Mouse (Mus musculus): ENCODE results near the gene Fstl5. TPM values are rescaled to one million over a fixed set of nuclear protein-coding genes. Genes with fewer than 3 reads are reported as not detected.
"Not testable (repeated sequence)": the region's sequence is repeated elsewhere in the genome, so short reads cannot be mapped to it uniquely, and the experiment has no call there.

Gene Fstl5
- total RNA-seq, 1 experiment from 2014 or later, result not detected

DNA sequence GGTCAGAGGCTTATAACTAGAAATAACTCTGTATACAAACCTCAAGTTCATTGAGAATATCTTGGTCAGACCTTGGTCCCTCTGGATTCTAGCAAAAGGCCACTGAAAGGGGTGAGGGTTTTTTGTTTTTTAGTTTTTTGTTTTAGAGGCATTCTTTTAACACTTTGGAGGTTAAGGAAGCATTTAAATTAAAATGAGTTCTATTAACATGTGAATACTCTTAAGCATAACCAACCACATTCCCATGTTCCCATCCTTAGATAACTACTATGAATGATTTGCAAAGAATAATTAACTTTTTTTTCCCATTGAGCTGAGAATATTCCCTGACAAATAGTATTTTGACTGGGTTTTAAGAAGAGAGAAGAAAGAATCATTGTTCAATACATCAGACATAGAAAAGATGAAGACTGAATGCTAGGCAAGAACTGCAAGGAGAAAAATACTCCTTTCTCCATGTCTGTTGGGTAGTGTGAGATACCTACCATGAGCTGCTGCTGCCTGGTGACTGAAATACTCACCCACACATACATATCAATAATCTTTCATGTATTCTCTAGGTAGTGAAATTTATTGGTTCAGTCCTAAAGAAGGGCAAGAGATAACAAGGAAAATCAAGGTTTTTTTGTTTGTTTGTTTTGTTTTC, 393.3 kb downstream of the Fstl5 start:
- ATAC-seq (replicated peaks; ENCODE audit: insufficient number of reproducible peaks, low FRiP score, low TSS enrichment, poor library complexity, severe bottlenecking), result no peak

DNA sequence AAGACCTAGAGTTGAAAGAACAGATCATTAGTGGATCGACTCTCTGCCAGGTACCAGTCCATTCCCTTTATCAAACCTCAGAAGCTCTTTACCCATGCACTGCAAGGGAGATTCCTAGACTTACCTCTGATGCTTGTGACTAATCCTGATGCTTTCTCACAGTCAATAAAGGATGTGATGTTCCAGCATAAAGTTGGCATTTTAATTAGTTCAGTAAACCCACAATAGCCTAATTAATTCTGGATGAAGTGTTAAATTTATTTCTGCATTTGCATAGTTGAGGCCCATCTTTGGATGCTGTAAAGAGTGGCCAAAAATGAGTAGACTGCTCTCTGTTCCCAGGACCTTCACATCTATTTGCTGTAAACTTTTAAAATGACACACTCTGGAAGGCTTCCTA, 394.1 kb downstream of the Fstl5 start:
- no peak for ATAC-seq (replicated peaks; ENCODE audit: insufficient number of reproducible peaks, low FRiP score, low TSS enrichment, poor library complexity, severe bottlenecking)

DNA sequence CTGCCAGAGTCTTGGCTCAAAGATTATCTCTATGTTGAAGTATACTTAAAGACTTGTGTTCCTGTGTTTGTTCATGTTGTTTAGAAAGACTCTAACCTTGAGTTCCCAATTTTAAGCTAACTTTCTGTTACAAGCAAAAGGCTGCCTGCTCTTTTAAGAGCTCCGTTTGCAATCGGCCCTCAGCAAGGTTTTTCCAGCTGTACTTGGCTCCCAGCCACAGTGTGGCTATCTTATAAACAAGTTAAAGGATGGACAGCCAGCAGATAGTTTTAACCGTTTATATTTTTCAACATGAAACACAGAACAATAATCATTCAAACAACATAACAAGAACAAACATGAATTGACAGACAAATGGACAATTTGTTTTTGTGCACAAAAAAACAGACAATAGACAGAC, 433.8 kb downstream of the Fstl5 start:
- not testable (repeated sequence) for ATAC-seq (replicated peaks; ENCODE audit: insufficient number of reproducible peaks, low FRiP score, low TSS enrichment, poor library complexity, severe bottlenecking)

DNA sequence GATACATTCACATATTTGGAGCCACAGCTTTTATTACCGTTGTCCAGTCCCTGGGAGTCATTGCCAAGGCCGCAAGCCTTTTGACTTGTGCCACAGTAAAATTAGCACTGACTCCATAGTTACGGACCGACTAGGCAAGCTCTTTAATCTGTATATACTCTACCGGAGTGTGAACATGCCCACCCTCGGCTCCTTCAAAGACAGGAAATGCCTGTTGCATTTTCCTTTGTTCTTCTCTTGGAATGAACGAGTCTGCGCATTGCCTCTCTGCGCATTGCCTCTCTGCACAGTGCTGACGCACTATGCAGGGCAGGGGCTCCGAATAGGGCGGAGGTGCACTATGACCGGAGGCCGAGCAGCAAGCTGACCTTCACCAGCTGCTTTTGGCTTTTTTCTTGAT, 434.7 kb downstream of the Fstl5 start:
- no peak for ATAC-seq (replicated peaks; ENCODE audit: insufficient number of reproducible peaks, low FRiP score, low TSS enrichment, poor library complexity, severe bottlenecking)

DNA sequence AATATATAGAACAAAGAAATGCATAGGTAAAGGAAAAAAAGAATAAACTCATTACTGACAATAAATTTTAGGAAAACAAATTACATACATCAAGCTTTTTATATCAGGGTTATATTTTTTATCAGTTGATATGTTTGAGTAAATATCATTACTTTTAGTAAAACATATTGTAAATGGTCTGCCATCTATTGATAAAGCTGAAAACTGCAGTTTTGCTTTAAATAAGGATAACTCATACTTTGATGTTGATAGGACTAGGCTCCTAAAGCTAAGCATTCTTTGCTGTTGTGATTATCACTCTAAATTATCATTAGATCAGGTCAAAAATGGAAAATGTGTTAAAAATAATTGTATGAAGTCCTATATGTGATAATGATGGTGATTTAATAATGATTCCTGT, 493.3 kb downstream of the Fstl5 start:
- ATAC-seq (replicated peaks; ENCODE audit: insufficient number of reproducible peaks, low FRiP score, low TSS enrichment, poor library complexity, severe bottlenecking), result no peak

DNA sequence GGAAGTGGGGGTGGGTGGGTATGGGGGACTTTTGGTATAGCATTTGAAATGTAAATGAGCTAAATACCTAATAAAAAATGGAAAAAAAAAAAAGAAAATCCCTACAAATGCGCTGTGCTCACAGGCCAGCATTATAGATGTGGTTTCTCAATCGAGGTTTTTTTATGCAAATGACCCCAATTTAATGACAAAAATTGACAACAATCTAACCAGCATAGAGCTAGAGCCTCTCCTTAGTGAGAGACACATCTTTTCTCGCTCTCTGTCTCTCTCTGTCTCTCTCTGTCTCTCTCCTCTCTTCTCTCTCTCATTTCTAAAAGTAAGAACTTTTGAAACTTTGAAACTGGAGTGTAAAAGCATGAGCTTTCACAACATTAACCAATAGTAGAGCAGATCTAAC, 498.4 kb downstream of the Fstl5 start:
- ATAC-seq (replicated peaks; ENCODE audit: insufficient number of reproducible peaks, low FRiP score, low TSS enrichment, poor library complexity, severe bottlenecking), result no peak

DNA sequence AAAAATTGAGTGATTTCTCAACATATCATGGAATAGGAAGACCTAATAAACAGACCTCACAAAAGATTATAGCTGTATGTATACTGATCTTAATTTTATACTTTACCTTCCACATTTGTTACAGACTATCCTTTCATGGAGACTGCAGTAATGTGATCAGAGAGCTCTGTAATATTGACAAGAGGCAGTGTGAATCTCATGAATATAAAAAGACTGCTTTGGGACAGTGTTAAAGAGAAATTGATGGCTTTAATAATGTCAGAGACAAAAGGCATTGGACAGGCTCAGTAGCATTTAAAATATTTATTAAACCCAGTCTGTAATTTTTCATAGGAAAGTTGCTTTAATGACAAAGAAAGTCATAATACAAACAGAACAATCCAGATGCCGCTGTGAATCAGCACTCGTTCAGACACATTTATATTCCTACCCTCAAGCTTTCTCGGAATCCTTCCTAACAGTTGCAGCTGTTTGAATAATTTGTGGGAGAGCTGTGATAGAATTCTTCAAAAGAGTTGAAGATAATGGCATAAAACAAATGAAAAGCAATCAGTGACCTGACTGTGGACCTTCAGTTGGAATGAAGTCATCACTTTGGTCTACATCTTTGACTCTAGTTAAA, 499.0 kb downstream of the Fstl5 start:
- no peak for ATAC-seq (replicated peaks; ENCODE audit: insufficient number of reproducible peaks, low FRiP score, low TSS enrichment, poor library complexity, severe bottlenecking)

DNA sequence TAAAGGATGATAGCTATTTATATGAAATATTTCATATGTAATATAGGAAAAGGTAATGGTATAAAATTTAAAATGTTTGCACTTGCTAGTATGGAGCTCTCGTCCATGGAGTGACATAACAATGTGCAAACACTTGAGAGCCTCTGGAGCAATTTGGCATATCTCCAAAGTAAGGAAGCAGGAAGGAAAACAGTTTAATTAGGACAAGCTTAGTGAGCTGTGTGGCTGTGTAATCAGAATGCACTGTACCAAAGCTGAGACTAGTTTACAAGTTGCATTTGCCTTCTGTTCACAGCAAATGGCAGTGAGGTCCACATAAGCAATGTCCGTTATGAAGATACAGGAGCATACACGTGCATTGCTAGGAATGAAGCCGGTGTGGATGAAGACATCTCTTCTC, 519.1 kb downstream of the Fstl5 start:
- no peak; the same call in 1 of the 2 replicates for ATAC-seq (replicated peaks; ENCODE audit: insufficient number of reproducible peaks, low FRiP score, low TSS enrichment, poor library complexity, severe bottlenecking)

DNA sequence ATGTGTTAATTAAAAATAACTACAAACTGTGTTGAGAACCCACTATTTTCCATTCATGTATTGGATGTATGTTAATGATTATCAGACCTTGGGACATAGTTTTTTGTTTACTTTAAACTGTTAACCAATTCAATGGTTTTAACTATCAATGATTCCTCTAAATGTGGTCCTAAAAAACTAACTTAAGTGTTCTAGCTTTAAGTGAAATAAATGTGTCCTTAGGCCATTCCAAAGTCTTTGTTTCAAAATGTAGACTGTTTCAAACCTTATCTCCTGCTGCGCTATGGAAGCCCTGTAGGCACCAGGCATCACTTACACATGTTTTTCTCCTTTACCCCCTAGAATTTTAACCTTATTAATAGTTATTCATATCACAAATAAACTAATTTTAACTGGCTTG, 546.0 kb downstream of the Fstl5 start:
- ATAC-seq (replicated peaks; ENCODE audit: insufficient number of reproducible peaks, low FRiP score, low TSS enrichment, poor library complexity, severe bottlenecking), result no peak

DNA sequence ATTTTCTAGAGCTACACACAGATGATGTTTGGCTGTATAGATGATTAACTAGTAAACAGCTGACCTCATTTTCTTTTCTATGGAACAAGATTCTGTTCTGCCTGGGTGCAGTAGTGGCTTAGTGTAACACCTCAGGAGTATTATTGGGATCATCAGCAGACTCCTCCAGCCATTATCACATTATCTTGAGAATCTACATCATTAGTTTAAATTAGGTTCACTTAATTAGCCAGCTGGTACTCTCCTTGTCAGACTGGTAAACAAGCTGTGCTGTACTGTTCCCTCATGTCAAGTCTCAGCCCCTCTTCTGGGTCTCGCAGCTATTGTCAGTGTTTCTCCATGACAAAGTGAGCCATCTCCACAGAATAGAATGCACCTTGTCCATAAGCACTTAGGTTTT, 580.2 kb downstream of the Fstl5 start:
- ATAC-seq (replicated peaks; ENCODE audit: insufficient number of reproducible peaks, low FRiP score, low TSS enrichment, poor library complexity, severe bottlenecking), result no peak

DNA sequence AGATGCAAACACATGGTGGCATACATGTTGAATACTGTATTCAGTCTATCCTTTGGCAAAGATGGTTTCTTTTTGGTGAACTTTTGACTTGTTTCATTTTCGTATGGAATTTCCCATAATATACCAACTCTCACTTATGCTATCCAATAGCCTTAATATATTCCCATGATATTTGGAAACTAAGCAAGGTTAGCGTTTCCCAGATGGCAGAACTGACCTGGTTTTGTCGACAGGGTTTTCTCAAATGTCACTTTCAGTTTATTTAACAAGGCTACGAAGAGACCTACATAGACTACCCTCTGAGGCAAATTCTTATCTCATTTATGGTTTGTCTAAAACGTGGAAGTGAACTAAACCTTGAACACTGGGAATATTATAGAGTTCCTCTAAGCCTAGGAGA, 596.8 kb downstream of the Fstl5 start:
- no peak for ATAC-seq (replicated peaks; ENCODE audit: insufficient number of reproducible peaks, low FRiP score, low TSS enrichment, poor library complexity, severe bottlenecking)

DNA sequence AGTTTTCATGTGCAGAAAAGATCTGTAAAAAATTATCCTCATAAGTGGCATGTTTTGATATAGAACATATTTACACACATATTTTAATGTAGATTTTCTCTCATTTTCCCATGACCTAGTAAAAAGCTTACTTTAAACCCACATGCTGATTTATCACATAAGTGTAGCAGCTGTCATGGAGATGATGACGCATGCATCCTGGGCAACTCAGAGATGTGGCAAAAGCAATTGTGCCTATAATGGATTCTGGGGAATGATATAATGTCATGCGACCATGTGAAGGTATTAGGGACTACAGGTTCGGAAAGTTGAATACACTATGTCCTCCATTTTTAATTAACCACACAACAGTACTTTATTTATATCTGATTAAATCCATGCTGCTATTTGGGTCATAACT, 601.9 kb downstream of the Fstl5 start:
- ATAC-seq (replicated peaks; ENCODE audit: insufficient number of reproducible peaks, low FRiP score, low TSS enrichment, poor library complexity, severe bottlenecking), result no peak

DNA sequence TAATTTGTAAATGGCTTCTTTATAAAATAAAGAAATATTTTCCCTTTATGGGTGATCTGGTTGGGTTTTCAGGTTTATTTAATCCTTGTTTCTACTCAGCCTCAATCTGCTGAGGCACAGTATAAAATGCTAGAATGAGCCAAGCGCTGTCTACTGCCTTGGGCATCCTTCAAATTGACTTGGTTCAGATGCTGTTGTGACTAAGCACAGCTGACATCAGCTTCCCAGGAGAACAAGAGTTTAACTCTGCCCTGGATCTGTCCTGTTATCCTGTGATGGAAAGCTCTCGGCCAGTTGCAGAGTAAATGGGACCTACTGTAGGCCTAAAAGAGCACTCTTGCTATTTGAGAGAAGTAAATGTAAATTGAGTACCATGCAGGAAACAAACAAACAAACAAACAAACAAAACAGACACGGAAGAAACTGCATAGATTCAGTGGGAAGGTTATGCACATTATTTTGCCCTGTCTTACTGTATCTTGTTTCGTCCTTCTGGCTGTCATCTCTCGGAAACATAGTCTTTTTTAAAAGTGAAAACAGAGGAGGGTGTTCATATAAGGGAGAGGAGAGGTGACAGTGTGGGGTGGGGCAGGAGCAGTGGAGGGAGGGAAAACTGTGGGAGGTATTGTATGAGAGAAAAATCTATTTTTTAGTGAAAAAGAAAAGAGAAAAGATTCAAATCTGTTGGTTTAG, 605.9 kb downstream of the Fstl5 start:
- ATAC-seq (replicated peaks; ENCODE audit: insufficient number of reproducible peaks, low FRiP score, low TSS enrichment, poor library complexity, severe bottlenecking), result no peak

DNA sequence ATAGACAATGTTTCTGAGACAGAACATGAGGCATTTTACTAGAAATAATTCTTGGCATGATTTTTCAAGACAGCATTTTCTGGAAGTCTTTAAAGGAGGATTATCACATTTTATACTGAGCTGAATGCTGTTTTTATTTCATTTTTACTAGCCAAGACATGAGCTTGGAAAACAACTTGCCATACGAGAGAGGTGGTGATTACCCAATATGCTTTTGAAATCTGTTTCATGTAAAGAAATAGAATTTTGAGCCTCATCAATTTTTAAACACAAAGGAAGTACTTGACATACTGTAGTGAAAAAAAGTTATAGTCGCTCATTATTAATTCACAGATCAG, 606.4 kb downstream of the Fstl5 start:
- ATAC-seq (replicated peaks; ENCODE audit: insufficient number of reproducible peaks, low FRiP score, low TSS enrichment, poor library complexity, severe bottlenecking), result no peak

DNA sequence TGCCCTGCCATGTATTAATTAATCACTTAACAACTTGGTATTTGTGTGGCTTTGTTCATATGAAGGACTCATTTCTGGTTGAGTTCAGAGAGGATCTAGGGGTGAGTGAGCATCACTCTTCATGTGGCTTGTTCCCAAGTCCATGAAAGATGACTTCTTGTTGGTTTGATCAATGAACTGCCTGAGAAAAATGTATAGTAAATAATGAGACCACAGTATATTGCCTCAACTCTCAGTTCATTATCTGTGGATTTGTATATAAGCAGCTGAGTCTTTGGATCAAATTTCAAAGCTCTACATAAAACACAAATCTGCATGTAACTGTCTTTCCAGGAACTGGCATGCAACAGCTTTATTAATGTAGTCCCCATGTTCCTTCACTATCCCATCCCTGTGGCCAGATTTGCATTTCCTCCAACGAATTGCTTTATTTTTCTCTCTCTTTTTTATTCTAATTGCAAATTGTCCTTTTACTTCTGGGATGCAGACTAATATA, 623.1 kb downstream of the Fstl5 start:
- no peak for ATAC-seq (replicated peaks; ENCODE audit: insufficient number of reproducible peaks, low FRiP score, low TSS enrichment, poor library complexity, severe bottlenecking)

DNA sequence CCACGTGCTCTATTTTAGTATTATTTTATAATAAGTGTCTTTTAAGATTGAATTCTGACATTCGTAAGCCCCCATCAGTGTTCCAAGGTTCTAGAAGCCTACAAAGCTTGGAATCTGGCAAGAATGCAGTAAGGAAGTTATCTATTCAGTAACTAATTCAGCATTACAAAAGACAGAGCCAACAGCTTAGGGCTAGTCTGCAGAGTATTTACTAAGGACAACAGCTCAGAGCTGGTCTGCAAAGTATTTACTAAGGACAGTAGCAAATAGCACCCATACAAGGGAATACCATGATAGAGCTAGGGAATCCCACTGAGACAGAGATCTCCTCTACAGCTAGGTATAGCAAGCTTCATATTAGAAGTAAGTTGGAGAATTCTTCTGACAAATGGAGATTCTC, 665.2 kb downstream of the Fstl5 start:
- no peak for ATAC-seq (replicated peaks; ENCODE audit: insufficient number of reproducible peaks, low FRiP score, low TSS enrichment, poor library complexity, severe bottlenecking)

Other genes with a start within 250 kb of the Fstl5 start
- 20.9 to 27.7 TPM (median 24.2 TPM) in 3 replicates for gene Golim4, start 117.3 kb upstream of the Fstl5 start, total RNA-seq (2017)

Data from monocyte, adult 5-6 weeks (primary cell).